Mouse (Mus musculus): ENCODE measurements around the gene Rragd.

DNA sequence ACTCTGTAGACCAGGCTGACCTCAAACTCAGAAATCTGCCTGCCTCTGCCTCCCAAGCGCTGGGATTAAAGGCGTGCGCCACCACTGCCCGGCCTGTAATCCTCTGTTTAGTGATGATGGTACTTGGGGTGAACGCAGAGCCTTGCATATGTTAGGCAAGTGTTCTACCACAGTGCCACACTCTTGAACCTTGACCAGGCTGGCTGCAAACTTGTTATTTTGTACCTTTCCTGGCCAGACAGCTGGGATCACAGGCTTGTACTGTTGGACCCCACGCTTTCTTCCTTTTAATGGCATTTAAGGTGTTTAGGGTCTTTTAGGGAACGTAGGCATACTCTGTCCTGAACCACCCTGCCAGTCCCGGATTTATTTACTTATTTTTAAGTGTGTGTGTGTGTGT, 16.2 kb downstream of the Rragd start:
- no peak for TF ChIP-seq CTCF (IDR thresholded peaks at IDR 0.05; ENCODE audit: low read depth)
- no peak for TF ChIP-seq EP300 (IDR thresholded peaks at IDR 0.05; ENCODE audit: low read depth)

All from liver, postnatal 0 days (tissue).